Mouse (Mus musculus) erythroblast, embryonic 14.5 days (primary cell): ENCODE data around the gene Hspa1b.

Experiments
- GATA1 ChIP-seq: IDR thresholded peaks from 2 replicates; pipeline ENCODE4 v1.6.1; 2012; ENCODE audit warnings: low read length, inconsistent platforms, mixed read lengths
- TAL1 ChIP-seq: IDR thresholded peaks from 3 replicates; pipeline ENCODE4 v1.6.1; 2012; ENCODE audit warnings: low read length, inconsistent platforms, mixed read lengths

DNA sequence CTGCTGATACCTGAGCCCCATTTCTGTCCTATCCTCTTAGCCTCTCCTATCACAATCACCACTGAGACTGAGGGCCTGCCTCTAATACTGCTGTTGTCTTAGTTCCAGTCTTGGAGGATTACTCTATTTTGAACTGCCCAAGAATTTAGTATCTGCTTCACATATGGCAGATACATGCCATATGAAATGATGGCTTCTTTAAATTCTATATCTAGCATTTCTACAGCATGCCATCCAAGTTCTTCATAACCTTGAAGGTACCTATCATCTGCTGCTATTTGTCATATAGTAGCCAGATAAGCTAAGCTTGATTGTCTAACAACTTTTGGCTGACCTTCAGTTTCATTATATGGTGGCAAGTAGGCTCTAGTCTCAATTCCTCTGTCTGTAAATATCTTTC lies 35.7 kb upstream of the Hspa1b start:
- TF ChIP-seq GATA1, result no peak
- no peak for TF ChIP-seq TAL1
